16 mouse cellular contexts compared by ENCODE assay signal in genomic region chr1:47961860-47962259, GRCm38 (mm10).
DNase-seq lines count a peak whose midpoint lies in the region; ATAC-seq lines count a peak whose summit lies in the region.
"Had no signal": no experiment of that assay in that cellular context is flagged by ENCODE, and none has a peak within 500 bp of the region (broad histone marks: within the 10 kb centered on the region; RNA-seq: fewer than 3 reads in every experiment).

No protein-coding gene starts in this region.

- peak; percentile 60; the same call in 1 of the 2 replicates for ATAC-seq in hindbrain, embryonic 16.5 days
- no peak for ATAC-seq in hindbrain, embryonic 13.5 days (ENCODE audit: low FRiP score)
- ATAC-seq in erythroblast, adult 5-6 weeks (replicated peaks; ENCODE audit: low FRiP score, poor library complexity, severe bottlenecking) = no peak
- ATAC-seq in heart, embryonic 11.5 days (replicated peaks; ENCODE audit: insufficient number of reproducible peaks, low FRiP score, low TSS enrichment) = no peak
- ATAC-seq: CD4-positive, CD25-positive, alpha-beta regulatory T cell, adult 4 months had no signal

- peak; percentile 48 for DNase-seq in brain, adult 2 months (ENCODE audit: low read depth, low spot score)
- DNase-seq in brain, embryonic 18.5 days (ENCODE audit: low read depth, low spot score) = peak; percentile 61
- DNase-seq in layer of hippocampus, postnatal 36 days = peak; percentile 3 to 5
- DNase-seq: cerebellum, adult 18-20 months; embryo, embryonic 11 days; gastrocnemius, postnatal 36 days; kidney, adult 8-10 months; liver; lung, adult 2 months had no signal

- WGBS in hindbrain, embryonic 16.5 days = 93% methylated on average over 1 of the region's 1 CpGs
- WGBS in hindbrain, embryonic 13.5 days = 81% methylated on average over 1 of the region's 1 CpGs
- 86% methylated on average over 1 of the region's 1 CpGs for WGBS in heart, embryonic 11.5 days (ENCODE audit: insufficient replicate concordance)

- no peaks in the 10 kb centered on the region for H3K4me1 ChIP-seq in hindbrain, embryonic 16.5 days (ENCODE audit: control insufficient read depth, insufficient read depth, low read depth, low read length)
- no peaks in the 10 kb centered on the region for H3K4me1 ChIP-seq in hindbrain, embryonic 13.5 days (replicated peaks)
- no peaks in the 10 kb centered on the region for H3K4me1 ChIP-seq in heart, embryonic 11.5 days (ENCODE audit: control insufficient read depth, insufficient read depth, low read length)
- H3K4me1 ChIP-seq: hindbrain, embryonic 12.5 days; neural tube, embryonic 13.5 days had no signal

- H3K27ac ChIP-seq in hindbrain, embryonic 16.5 days (ENCODE audit: low read depth, low read length) = no peak overlapping the region
- no peak overlapping the region for H3K27ac ChIP-seq in hindbrain, embryonic 13.5 days
- H3K27ac ChIP-seq in heart, embryonic 11.5 days (ENCODE audit: low read depth, low read length) = no peak overlapping the region
- H3K27ac ChIP-seq: hindbrain, embryonic 12.5 days; neural tube, embryonic 13.5 days had no signal

- H3K36me3 ChIP-seq in hindbrain, embryonic 16.5 days (ENCODE audit: control insufficient read depth, insufficient read depth, low read length) = no peaks in the 10 kb centered on the region
- no peaks in the 10 kb centered on the region for H3K36me3 ChIP-seq in hindbrain, embryonic 13.5 days
- no peaks in the 10 kb centered on the region for H3K36me3 ChIP-seq in heart, embryonic 11.5 days (ENCODE audit: control insufficient read depth, insufficient read depth, low read length)
- H3K36me3 ChIP-seq: hindbrain, embryonic 12.5 days; neural tube, embryonic 13.5 days had no signal

- no peak overlapping the region for H3K9ac ChIP-seq in hindbrain, embryonic 16.5 days (ENCODE audit: low read depth, low read length)
- H3K9ac ChIP-seq in hindbrain, embryonic 13.5 days = no peak overlapping the region
- no peak overlapping the region for H3K9ac ChIP-seq in heart, embryonic 11.5 days (ENCODE audit: low read depth, low read length)
- H3K9ac ChIP-seq: hindbrain, embryonic 12.5 days; neural tube, embryonic 13.5 days had no signal

- H3K27me3 ChIP-seq in hindbrain, embryonic 16.5 days (replicated peaks; ENCODE audit: control insufficient read depth, insufficient read depth, low read length) = no peaks in the 10 kb centered on the region
- H3K27me3 ChIP-seq in hindbrain, embryonic 13.5 days = no peaks in the 10 kb centered on the region
- no peaks in the 10 kb centered on the region for H3K27me3 ChIP-seq in heart, embryonic 11.5 days (ENCODE audit: control insufficient read depth, insufficient read depth, low read length)
- H3K27me3 ChIP-seq: hindbrain, embryonic 12.5 days; neural tube, embryonic 13.5 days had no signal

- no peak overlapping the region for H3K4me2 ChIP-seq in hindbrain, embryonic 16.5 days (ENCODE audit: low read length)
- no peak overlapping the region for H3K4me2 ChIP-seq in hindbrain, embryonic 13.5 days
- H3K4me2 ChIP-seq in heart, embryonic 11.5 days = no peak overlapping the region
- H3K4me2 ChIP-seq: hindbrain, embryonic 12.5 days; neural tube, embryonic 13.5 days had no signal

- H3K4me3 ChIP-seq in hindbrain, embryonic 16.5 days (ENCODE audit: low read length) = no peak overlapping the region
- H3K4me3 ChIP-seq in hindbrain, embryonic 13.5 days = no peak overlapping the region
- no peak overlapping the region for H3K4me3 ChIP-seq in heart, embryonic 11.5 days (ENCODE audit: low read depth, low read length)
- H3K4me3 ChIP-seq: hindbrain, embryonic 12.5 days; neural tube, embryonic 13.5 days had no signal

- H3K9me3 ChIP-seq in hindbrain, embryonic 16.5 days (ENCODE audit: control insufficient read depth, low read length) = no peaks in the 10 kb centered on the region
- H3K9me3 ChIP-seq in hindbrain, embryonic 13.5 days = no peaks in the 10 kb centered on the region
- H3K9me3 ChIP-seq in heart, embryonic 11.5 days (replicated peaks; ENCODE audit: control insufficient read depth, low read length) = no peaks in the 10 kb centered on the region
- H3K9me3 ChIP-seq: hindbrain, embryonic 12.5 days; neural tube, embryonic 13.5 days had no signal

Comparison
In these comparisons a context has a peak if more than half of its experiments do, and no peak if none do; other contexts are left out.
1. DNase-seq: peak in every context shown above with its lines; median percentile 61 in brain, embryonic 18.5 days; 48 in brain, adult 2 months; 4 in layer of hippocampus, postnatal 36 days.